ENCODE assay signal across 8 mouse cellular contexts in genomic region chr5:134080685-134081548, GRCm38 (mm10). TPM values are rescaled to one million over a fixed set of nuclear protein-coding genes. Genes with fewer than 3 reads are reported as not detected.
DNase-seq lines count a peak whose midpoint lies in the region; ATAC-seq lines count a peak whose summit lies in the region.

No protein-coding gene starts in this region.

- H3K9ac ChIP-seq in hindbrain, embryonic 14.5 days, result no peak overlapping the region
- no peak overlapping the region for H3K9ac ChIP-seq in limb, embryonic 13.5 days

- WGBS in hindbrain, embryonic 10.5 days, result 52% methylated on average over 18 of the region's 18 CpGs
- 38% methylated on average over 18 of the region's 18 CpGs for WGBS in hindbrain, embryonic 14.5 days
- 15% methylated on average over 18 of the region's 18 CpGs for WGBS in limb, embryonic 13.5 days

- H3K9me3 ChIP-seq in hindbrain, embryonic 10.5 days, result peaks cover 13% of the 10 kb centered on the region; the same call in 1 of the 2 replicates
- H3K9me3 ChIP-seq in hindbrain, embryonic 14.5 days (ENCODE audit: control insufficient read depth, low read length), result no peaks in the 10 kb centered on the region
- no peaks in the 10 kb centered on the region; the same call in 1 of the 2 replicates for H3K9me3 ChIP-seq in limb, embryonic 13.5 days

- no peak for ATAC-seq in hindbrain, embryonic 14.5 days (ENCODE audit: low FRiP score)
- ATAC-seq in limb, embryonic 13.5 days (ENCODE audit: low FRiP score, low read depth), result no peak
- no peak for ATAC-seq in cerebellum, adult (ENCODE audit: insufficient number of reproducible peaks, low FRiP score, low TSS enrichment)

- peak; percentile 64 for DNase-seq in hindbrain, embryonic 10.5 days (ENCODE audit: low spot score)
- DNase-seq in hindbrain, embryonic 14.5 days (ENCODE audit: low spot score), result no peak
- DNase-seq in adrenal gland, postnatal 25 days, result peak; percentile 26
- peak; percentile 21 for DNase-seq in heart, postnatal 4 days
- no peak for DNase-seq in frontal cortex, postnatal 14 days (ENCODE audit: low spot score in 2 of 2)
- no peak for DNase-seq in cerebellum, adult 9-11 months

- H3K4me3 ChIP-seq in hindbrain, embryonic 10.5 days, result no peak overlapping the region
- no peak overlapping the region for H3K4me3 ChIP-seq in hindbrain, embryonic 14.5 days (replicated peaks; ENCODE audit: low read length)
- no peak overlapping the region for H3K4me3 ChIP-seq in limb, embryonic 13.5 days

- H3K4me2 ChIP-seq in hindbrain, embryonic 14.5 days (replicated peaks), result no peak overlapping the region
- H3K4me2 ChIP-seq in limb, embryonic 13.5 days (replicated peaks), result peak overlapping the region; percentile 39

- H3K4me1 ChIP-seq in hindbrain, embryonic 10.5 days (replicated peaks), result peaks cover 12% of the 10 kb centered on the region
- H3K4me1 ChIP-seq in hindbrain, embryonic 14.5 days (replicated peaks; ENCODE audit: control insufficient read depth, insufficient read depth, low read length), result 0 out of 2 replicates have a peak, but pooled peaks cover 5% of the 10 kb centered on the region
- H3K4me1 ChIP-seq in limb, embryonic 13.5 days, result peaks cover 9% of the 10 kb centered on the region

- no peaks in the 10 kb centered on the region for H3K36me3 ChIP-seq in hindbrain, embryonic 10.5 days
- no peaks in the 10 kb centered on the region for H3K36me3 ChIP-seq in hindbrain, embryonic 14.5 days (replicated peaks; ENCODE audit: control insufficient read depth, insufficient read depth)
- H3K36me3 ChIP-seq in limb, embryonic 13.5 days, result no peaks in the 10 kb centered on the region

- H3K27me3 ChIP-seq in hindbrain, embryonic 10.5 days (ENCODE audit: insufficient read depth, poor library complexity, severe bottlenecking), result no peaks in the 10 kb centered on the region
- no peaks in the 10 kb centered on the region for H3K27me3 ChIP-seq in hindbrain, embryonic 14.5 days (ENCODE audit: control insufficient read depth, insufficient read depth, low read length)
- peaks cover 3% of the 10 kb centered on the region; the same call in 1 of the 2 replicates for H3K27me3 ChIP-seq in limb, embryonic 13.5 days

- peak overlapping the region; percentile 68 for H3K27ac ChIP-seq in hindbrain, embryonic 10.5 days
- no peak overlapping the region for H3K27ac ChIP-seq in hindbrain, embryonic 14.5 days
- no peak overlapping the region for H3K27ac ChIP-seq in limb, embryonic 13.5 days

RNA-seq across cellular contexts. Expression of gene Castor2, which starts 18.6 kb away (rescaled TPM):
- 10.3 TPM in 2 replicates for polyA plus RNA-seq in hindbrain, embryonic 10.5 days (2016; fragmentation: Nextera tagmentation; extraction: Ambion mirVana)
- 28.1 and 31.9 TPM in 2 replicates for polyA plus RNA-seq in hindbrain, embryonic 14.5 days (2014; fragmentation: Nextera tagmentation; extraction: Ambion mirVana)
- total RNA-seq in adrenal gland, postnatal 25 days (2021), result 12.7 and 12.9 TPM in 2 replicates
- total RNA-seq in heart, postnatal 4 days (2021), result 10 to 100 TPM; 15.9 to 16.8 TPM
- 10.4 and 10.5 TPM in 2 replicates for polyA plus RNA-seq in limb, embryonic 13.5 days (2015; fragmentation: Nextera tagmentation; extraction: Ambion mirVana)

Comparison
In these comparisons a context has a peak if more than half of its experiments do, and no peak if none do; other contexts are left out.
1. DNase-seq: peak in hindbrain, embryonic 10.5 days (single experiment), adrenal gland, postnatal 25 days (single experiment) and heart, postnatal 4 days (single experiment); none in hindbrain, embryonic 14.5 days (single experiment), frontal cortex, postnatal 14 days (0 of 2) and cerebellum, adult 9-11 months (single experiment).